Mouse (Mus musculus): ENCODE measurements around the gene Smtn.

DNA sequence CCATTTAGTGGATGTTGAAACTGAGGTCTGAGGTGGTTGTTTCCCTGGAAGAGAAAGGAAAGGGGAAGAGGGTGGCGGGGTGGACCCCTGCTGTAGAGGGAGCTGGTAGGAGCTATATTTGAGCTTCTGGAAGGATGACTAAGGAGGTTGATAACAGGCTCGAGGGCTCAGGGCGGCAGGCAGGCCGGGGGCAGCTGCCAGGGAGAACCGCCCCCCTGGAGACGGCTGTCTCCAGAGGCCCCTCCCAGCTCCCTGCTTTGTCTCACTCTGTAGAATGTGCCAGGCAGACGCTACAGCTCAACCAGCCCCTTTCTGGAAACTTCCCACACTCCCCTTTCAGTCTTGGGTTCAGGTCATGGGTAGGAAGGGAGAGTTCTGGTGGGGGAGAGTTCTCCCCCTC is 32.2 kb downstream of the Smtn start:
- no peak for TF ChIP-seq CTCF (IDR thresholded peaks at IDR 0.05; ENCODE audit: low read depth, low read length)
- no peak for TF ChIP-seq POLR2AphosphoS5 (IDR thresholded peaks at IDR 0.05; ENCODE audit: insufficient replicate concordance, low read depth, low read length)
- TF ChIP-seq TAL1 (conservative IDR thresholded peaks at IDR 0.05; ENCODE audit: low read depth, low read length) = no peak
